Mouse (Mus musculus): Measurements from ENCODE around the gene Prpsap2. TPM values are rescaled to one million over a fixed set of nuclear protein-coding genes. Genes with fewer than 3 reads are reported as not detected.

The Prpsap2 gene
- total RNA-seq (2023; ENCODE audit: inconsistent age) = 49.2 to 57.1 TPM (median 55.0 TPM) in 4 replicates

GRCm38 (mm10) chr11:61761584-61762407 is at the start of gene Prpsap2:
Gene Prpsap2 (minus strand): TSS chr11:61762088.

DNA sequence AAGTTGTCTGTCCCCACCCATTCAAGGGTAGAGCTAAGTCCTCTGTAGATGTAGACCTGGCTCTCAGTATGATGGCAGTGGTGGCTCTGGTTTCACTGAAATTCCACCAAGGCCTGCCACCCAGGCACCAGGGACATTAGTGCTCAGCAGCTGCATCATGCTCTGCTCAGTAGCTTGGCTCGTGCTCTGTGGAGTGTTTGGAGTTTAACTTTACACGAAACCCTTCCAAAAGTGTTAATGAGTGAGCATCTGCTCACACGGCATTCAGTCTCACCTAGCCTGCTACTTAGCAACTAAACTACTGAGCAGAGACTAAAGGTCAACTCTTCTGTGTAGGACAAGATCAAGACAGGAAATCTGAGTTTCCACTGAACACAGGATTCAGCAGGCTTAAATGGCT is 41.3 kb downstream of the Prpsap2 start, which contains the start of gene Slc5a10:
Gene Slc5a10 (minus strand): TSS at position 191 of the 400 bp plus-strand sequence.

GRCm38 (mm10) chr11:61683907-61684731 is 77.8 kb downstream of the Prpsap2 start, which contains the start of gene Fam83g:
Gene Fam83g (plus strand): TSS chr11:61684091.

Other genes with a start within 250 kb of the Prpsap2 start
- 3.2 to 8.6 TPM (median 5.8 TPM) in 4 replicates for gene Epn2, start 182.4 kb downstream of the Prpsap2 start, total RNA-seq (2023; ENCODE audit: inconsistent age)
- 246 to 292 TPM (median 254 TPM) in 4 replicates for gene Grap, start 108.8 kb downstream of the Prpsap2 start, total RNA-seq (2023; ENCODE audit: inconsistent age)
- 4.4 to 6.0 TPM (median 4.9 TPM) in 4 replicates for gene Fam83g, start 78.0 kb downstream of the Prpsap2 start, total RNA-seq (2023; ENCODE audit: inconsistent age)
- gene Slc5a10, start 41.3 kb downstream of the Prpsap2 start, total RNA-seq (2023; ENCODE audit: inconsistent age) = 0.27 TPM in 1 of 4 replicates, not detected in the others
- 27.3 to 34.0 TPM (median 32.5 TPM) in 4 replicates for gene Ulk2, start 93.0 kb upstream of the Prpsap2 start, total RNA-seq (2023; ENCODE audit: inconsistent age)
- gene Akap10, start 168.2 kb upstream of the Prpsap2 start, total RNA-seq (2023; ENCODE audit: inconsistent age) = 49.6 to 57.4 TPM (median 51.8 TPM) in 4 replicates
- 0.32 to 0.93 TPM (median 0.77 TPM) in 4 replicates for gene Specc1, start 194.7 kb upstream of the Prpsap2 start, total RNA-seq (2023; ENCODE audit: inconsistent age)